Mouse (Mus musculus) erythroblast, embryonic 14.5 days (primary cell): ENCODE results near the gene Ube2s. TPM values are rescaled to one million over a fixed set of nuclear protein-coding genes. Genes with fewer than 3 reads are reported as not detected.
A peak's percentile ranks its signal among the peaks of the same experiment; 100 is the strongest.

Source experiments
- H3K27me3 ChIP-seq: 2 replicates; pipeline ENCODE4 v1.6.1; 2012; ENCODE audit warnings: inconsistent platforms; ENCODE audit not compliant: control insufficient read depth
- H3K36me3 ChIP-seq: 2 replicates; pipeline ENCODE4 v1.6.1; 2012; ENCODE audit warnings: mild to moderate bottlenecking, inconsistent platforms; ENCODE audit not compliant: control insufficient read depth
- H3K4me1 ChIP-seq: 2 replicates; pipeline ENCODE4 v1.6.1; 2012; ENCODE audit warnings: inconsistent platforms; ENCODE audit not compliant: control insufficient read depth
- H3K4me3 ChIP-seq: replicated peaks from 2 replicates; pipeline ENCODE3; 2012; ENCODE audit warnings: moderate library complexity, mild to moderate bottlenecking, inconsistent platforms
- H3K9me3 ChIP-seq: 2 replicates; pipeline ENCODE4 v1.6.1; 2012; ENCODE audit warnings: low read length, inconsistent platforms, mixed read lengths; ENCODE audit not compliant: control insufficient read depth
- GATA1 ChIP-seq: IDR thresholded peaks from 2 replicates; pipeline ENCODE4 v1.6.1; 2012; ENCODE audit warnings: low read length, inconsistent platforms, mixed read lengths
- TAL1 ChIP-seq: IDR thresholded peaks from 3 replicates; pipeline ENCODE4 v1.6.1; 2012; ENCODE audit warnings: low read length, inconsistent platforms, mixed read lengths
- polyA plus RNA-seq: library from polyadenylated mRNA; stranded (reverse); fragments of >175 nt; gene quantifications from 2 replicates; pipeline ENCODE4 v1.2.3, GENCODE M21; 2012

The Ube2s gene
- polyA plus RNA-seq, 1 experiment = 142 TPM

DNA sequence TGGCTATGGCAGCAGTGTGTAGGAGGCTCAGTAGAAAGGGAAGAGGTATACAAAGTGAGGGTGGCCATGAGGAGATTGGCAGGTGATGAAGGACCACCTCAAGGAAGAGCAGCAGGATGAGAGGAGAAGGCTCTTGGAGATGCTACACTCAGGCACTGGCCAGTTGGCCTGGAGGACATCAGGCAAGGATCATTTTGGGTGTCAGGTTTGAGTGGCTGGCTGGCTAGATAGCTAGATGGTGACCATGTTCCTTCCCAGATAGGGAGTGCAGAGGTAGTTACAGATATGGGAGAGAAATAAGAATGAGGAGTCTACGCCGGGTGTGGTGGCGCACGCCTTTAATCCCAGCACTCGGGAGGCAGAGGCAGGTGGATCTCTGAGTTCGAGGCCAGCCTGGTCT is 67.5 kb downstream of the Ube2s start:
- TF ChIP-seq TAL1 (peak; percentile 8; the same call in 1 of the 3 replicates), GATA1 (no peak)
- Histone ChIP-seq H3K27me3 (no peaks in the 10 kb centered on the region), H3K9me3 (no peaks in the 10 kb centered on the region), H3K36me3 (peaks cover 78% of the 10 kb centered on the region), H3K4me1 (peaks cover 97% of the 10 kb centered on the region), H3K4me3 (peak overlapping the region; percentile 27)

Other genes starting within 250 kb of the Ube2s start
- not detected in 2 replicates for gene Ptprh, start 208.5 kb downstream of the Ube2s start, polyA plus RNA-seq
- gene Tmem86b, start 181.2 kb downstream of the Ube2s start, polyA plus RNA-seq = 2.3 and 2.7 TPM in 2 replicates
- 23.5 and 30.2 TPM in 2 replicates for gene Ppp6r1, start 153.6 kb downstream of the Ube2s start, polyA plus RNA-seq
- 12.9 and 13.0 TPM in 2 replicates for gene Hspbp1, start 127.5 kb downstream of the Ube2s start, polyA plus RNA-seq
- 0.01 TPM in 1 of 2 replicates, not detected in the other for gene Brsk1, start 122.0 kb downstream of the Ube2s start, polyA plus RNA-seq
- not detected in 2 replicates for gene Tmem150b, start 87.3 kb downstream of the Ube2s start, polyA plus RNA-seq
- 67.3 and 67.8 TPM in 2 replicates for gene Kmt5c, start 72.5 kb downstream of the Ube2s start, polyA plus RNA-seq
- gene Cox6b2, start 59.5 kb downstream of the Ube2s start, polyA plus RNA-seq = 25.4 and 26.4 TPM in 2 replicates
- not detected in 2 replicates for gene Fam71e2, start 41.3 kb downstream of the Ube2s start, polyA plus RNA-seq
- not detected in 2 replicates for gene Il11, start 29.7 kb downstream of the Ube2s start, polyA plus RNA-seq
- gene Tmem190, start 29.7 kb downstream of the Ube2s start, polyA plus RNA-seq = not detected in 2 replicates
- gene Tmem238, start 22.9 kb downstream of the Ube2s start, polyA plus RNA-seq = 6.1 and 6.2 TPM in 2 replicates
- gene Rpl28, start 19.7 kb downstream of the Ube2s start, polyA plus RNA-seq = 1,289 and 1,793 TPM in 2 replicates
- not detected in 2 replicates for gene Shisa7, start 32.1 kb upstream of the Ube2s start, polyA plus RNA-seq
- 0.15 TPM in 1 of 2 replicates, not detected in the other for gene Isoc2b, start 57.7 kb upstream of the Ube2s start, polyA plus RNA-seq
- gene Isoc2a, start 64.6 kb upstream of the Ube2s start, polyA plus RNA-seq = 1.3 and 2.4 TPM in 2 replicates
- 0.05 TPM in 1 of 2 replicates, not detected in the other for gene Gm36210, start 93.9 kb upstream of the Ube2s start, polyA plus RNA-seq
- gene Zfp628, start 102.6 kb upstream of the Ube2s start, polyA plus RNA-seq = 8.5 and 8.9 TPM in 2 replicates
- gene Nat14, start 109.4 kb upstream of the Ube2s start, polyA plus RNA-seq = 0.38 and 0.51 TPM in 2 replicates
- gene Ssc5d, start 113.2 kb upstream of the Ube2s start, polyA plus RNA-seq = not detected in 2 replicates
- gene Sbk2, start 151.8 kb upstream of the Ube2s start, polyA plus RNA-seq = not detected in 2 replicates
- gene Sbk3, start 158.6 kb upstream of the Ube2s start, polyA plus RNA-seq = not detected in 2 replicates
- 0.15 and 0.37 TPM in 2 replicates for gene Zfp579, start 183.6 kb upstream of the Ube2s start, polyA plus RNA-seq
- gene Zfp524, start 201.8 kb upstream of the Ube2s start, polyA plus RNA-seq = 6.2 and 8.1 TPM in 2 replicates
- 3.5 and 6.0 TPM in 2 replicates for gene Fiz1, start 202.1 kb upstream of the Ube2s start, polyA plus RNA-seq
- gene Gm44973, start 202.9 kb upstream of the Ube2s start, polyA plus RNA-seq = not detected in 2 replicates
- gene Zfp865, start 207.8 kb upstream of the Ube2s start, polyA plus RNA-seq = 1.7 and 1.8 TPM in 2 replicates
- 0.06 TPM in 1 of 2 replicates, not detected in the other for gene Ccdc106, start 208.0 kb upstream of the Ube2s start, polyA plus RNA-seq
- gene 4632433K11Rik, start 221.5 kb upstream of the Ube2s start, polyA plus RNA-seq = not detected in 2 replicates
- 0.06 and 0.09 TPM in 2 replicates for gene Zfp784, start 225.9 kb upstream of the Ube2s start, polyA plus RNA-seq
- gene Zfp580, start 238.9 kb upstream of the Ube2s start, polyA plus RNA-seq = 0.10 and 0.26 TPM in 2 replicates
- gene U2af2, start 249.6 kb upstream of the Ube2s start, polyA plus RNA-seq = 43.1 and 44.9 TPM in 2 replicates